Mouse (Mus musculus) lung, postnatal 0 days (tissue): ENCODE measurements around the gene Pa2g4. TPM values are rescaled to one million over a fixed set of nuclear protein-coding genes. Genes with fewer than 3 reads are reported as not detected.
A peak's percentile ranks its signal among the peaks of the same experiment; 100 is the strongest.

Experiments used
- ATAC-seq: fragments of 200-750 bp; cut with Nextera tagmentation; 2 replicates; pipeline ENCODE4 v1.8.0; 2017; ENCODE audit warnings: moderate library complexity
- DNase-seq: peaks from one replicate; pipeline ENCODE4 v3.0.0-alpha.2; 2016; ENCODE audit warnings: low spot score
- H3K27ac ChIP-seq: fragments of 300-500 bp; sonication (generic); 2 replicates; pipeline ENCODE4 v1.5.1; 2014; ENCODE audit warnings: antibody characterized with exemption, mild to moderate bottlenecking, low read length, mixed read lengths
- H3K27me3 ChIP-seq: fragments of 300-500 bp; sonication (generic); replicated peaks from 2 replicates; pipeline ENCODE4 v1.6.1; 2014; ENCODE audit warnings: low read length, mixed read lengths; ENCODE audit not compliant: insufficient read depth
- H3K36me3 ChIP-seq: fragments of 300-500 bp; sonication (generic); 2 replicates; pipeline ENCODE4 v1.6.1; 2014; ENCODE audit warnings: low read length, mixed read lengths; ENCODE audit not compliant: insufficient read depth
- H3K4me1 ChIP-seq: fragments of 300-500 bp; sonication (generic); 2 replicates; pipeline ENCODE4 v1.6.1; 2014; ENCODE audit warnings: antibody characterized with exemption, low read depth, low read length, mixed read lengths; ENCODE audit not compliant: insufficient read depth
- H3K4me2 ChIP-seq: fragments of 300-500 bp; sonication (generic); replicated peaks from 2 replicates; pipeline ENCODE4 v1.6.1; 2014; ENCODE audit warnings: low read depth, mild to moderate bottlenecking, low read length, moderate library complexity, mixed read lengths
- H3K4me3 ChIP-seq: fragments of 300-500 bp; sonication (generic); 2 replicates; pipeline ENCODE4 v1.5.1; 2014; ENCODE audit warnings: low read depth, low read length
- H3K9ac ChIP-seq: fragments of 300-500 bp; sonication (generic); replicated peaks from 2 replicates; pipeline ENCODE4 v1.6.1; 2014; ENCODE audit warnings: low read depth, mild to moderate bottlenecking
- H3K9me3 ChIP-seq: fragments of 300-500 bp; sonication (generic); 2 replicates; pipeline ENCODE4 v1.6.1; 2016; ENCODE audit warnings: low read length, mixed read lengths
- CTCF ChIP-seq: IDR thresholded peaks from 2 replicates; pipeline ENCODE4 v1.5.1; 2016; ENCODE audit warnings: antibody characterized with exemption, mild to moderate bottlenecking
- EP300 ChIP-seq: IDR thresholded peaks from 2 replicates; pipeline ENCODE4 v1.6.1; 2016; ENCODE audit warnings: antibody characterized with exemption, mild to moderate bottlenecking, control low read depth
- WGBS: fragments of 180-500 bp; shearing (Covaris S2); extraction: QIAGEN DNeasy Blood & Tissue Kit; methylation state at CpG from one replicate; pipeline ENCODE4 v1.1.7; 2014; 5-methylcytosine and 5-hydroxymethylcytosine counted together
- polyA plus RNA-seq: library from polyadenylated mRNA; unstranded; fragments of >200 nt; fragmentation: Nextera tagmentation; extraction: Ambion mirVana; gene quantifications from 2 replicates; pipeline ENCODE4 v1.2.1, GENCODE M21; 2015

Pa2g4 gene
- polyA plus RNA-seq, 1 experiment from 2014 or later, result 64.2 TPM

DNA sequence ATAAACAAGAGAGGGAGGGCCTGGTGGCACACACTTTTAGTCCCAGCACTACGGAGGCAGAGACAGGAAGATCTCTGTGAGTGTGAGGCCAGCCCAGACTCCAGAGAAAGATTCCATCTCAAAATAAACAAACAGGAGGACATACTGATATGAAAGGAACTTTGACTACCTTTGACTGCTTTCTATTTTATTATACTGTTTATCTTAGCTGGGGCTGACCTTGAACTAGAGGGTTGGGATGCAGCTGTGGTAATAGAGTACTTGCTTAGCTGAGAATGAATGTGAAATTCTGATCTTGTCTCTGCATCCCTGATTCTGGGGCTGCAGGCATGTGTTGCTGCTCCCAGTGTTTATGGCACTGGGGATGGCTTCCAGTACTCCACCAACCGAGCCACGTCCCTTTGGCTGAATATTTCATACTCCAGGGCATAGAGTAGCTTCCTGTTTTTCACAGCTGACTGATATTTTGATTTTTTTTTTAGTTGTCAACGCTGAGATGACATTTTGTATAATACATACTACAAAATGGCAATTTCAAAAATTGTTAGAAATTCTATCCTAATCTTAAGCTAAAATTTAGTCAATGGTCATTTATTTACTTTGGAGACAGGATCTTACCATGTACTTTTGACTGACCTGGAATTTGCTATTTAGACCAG lies 36.8 kb upstream of the Pa2g4 start:
- Histone ChIP-seq H3K4me2 (no peak overlapping the region), H3K9me3 (no peaks in the 10 kb centered on the region), H3K27me3 (no peaks in the 10 kb centered on the region), H3K9ac (no peak overlapping the region), H3K36me3 (no peaks in the 10 kb centered on the region), H3K27ac (no peak overlapping the region), H3K4me1 (no peaks in the 10 kb centered on the region), H3K4me3 (no peak overlapping the region)
- no peak for ATAC-seq
- TF ChIP-seq CTCF, result no peak
- no peak for TF ChIP-seq EP300
- no peak for DNase-seq
- WGBS, result 67% methylated on average over 4 of the region's 4 CpGs

DNA sequence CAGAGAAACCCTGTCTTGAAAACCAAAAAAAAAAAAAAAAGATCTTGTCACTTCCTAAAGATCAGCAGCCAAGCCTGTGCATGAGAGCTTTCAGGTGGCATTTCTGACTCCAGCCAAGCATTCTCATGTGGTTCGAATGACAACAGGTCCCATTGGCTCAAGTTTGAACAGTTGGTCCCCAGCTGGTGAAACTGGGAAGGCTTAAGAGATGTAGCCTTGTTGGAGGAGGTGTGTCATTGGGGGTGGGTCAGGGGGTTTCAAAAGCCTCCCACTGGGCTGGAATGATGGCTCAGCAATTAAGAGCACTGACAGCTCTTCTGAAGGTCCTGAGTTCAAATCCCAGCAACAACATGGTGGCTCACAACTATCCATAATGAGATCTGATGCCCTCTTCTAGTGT lies 35.7 kb upstream of the Pa2g4 start:
- no peak for ATAC-seq
- no peak for TF ChIP-seq CTCF
- TF ChIP-seq EP300, result no peak

DNA sequence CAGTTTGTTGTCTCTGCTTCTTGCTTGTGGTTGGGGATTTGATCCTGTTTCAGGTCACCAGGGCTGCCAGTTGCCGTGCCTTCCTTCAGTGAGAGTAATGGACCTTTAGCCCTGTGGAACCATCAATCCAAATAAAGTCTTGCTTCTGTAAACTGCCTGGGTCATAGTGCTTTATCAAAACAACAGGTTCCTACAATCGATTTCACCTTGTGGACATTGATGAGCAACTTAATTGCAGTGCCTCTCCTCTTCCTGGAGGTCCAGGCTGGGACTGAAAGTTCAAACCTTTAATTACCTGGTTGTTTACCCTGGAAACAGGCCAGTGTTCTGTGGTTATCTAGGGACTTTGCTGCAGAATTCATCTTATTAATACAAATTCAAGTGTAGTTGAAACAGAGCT lies 32.7 kb upstream of the Pa2g4 start:
- H3K4me3 ChIP-seq, result no peak overlapping the region
- H3K36me3 ChIP-seq, result no peaks in the 10 kb centered on the region
- TF ChIP-seq CTCF (no peak), EP300 (no peak)
- H3K9ac ChIP-seq, result no peak overlapping the region
- H3K4me2 ChIP-seq, result no peak overlapping the region
- H3K9me3 ChIP-seq, result no peaks in the 10 kb centered on the region
- no peaks in the 10 kb centered on the region for H3K4me1 ChIP-seq
- DNase-seq (no peak), ATAC-seq (no peak)
- no peaks in the 10 kb centered on the region for H3K27me3 ChIP-seq
- 45% methylated on average over 2 of the region's 2 CpGs for WGBS
- H3K27ac ChIP-seq, result no peak overlapping the region

More for the DNA sequence above, 35.7 kb upstream of the Pa2g4 start:
- H3K4me3 ChIP-seq, result no peak overlapping the region
- no peak overlapping the region for H3K4me2 ChIP-seq
- no peaks in the 10 kb centered on the region for H3K36me3 ChIP-seq
- 75% methylated on average over 1 of the region's 1 CpGs for WGBS
- no peaks in the 10 kb centered on the region for H3K27me3 ChIP-seq
- H3K27ac ChIP-seq, result no peak overlapping the region
- DNase-seq, result no peak
- H3K9me3 ChIP-seq, result no peaks in the 10 kb centered on the region
- no peak overlapping the region for H3K9ac ChIP-seq
- no peaks in the 10 kb centered on the region for H3K4me1 ChIP-seq

DNA sequence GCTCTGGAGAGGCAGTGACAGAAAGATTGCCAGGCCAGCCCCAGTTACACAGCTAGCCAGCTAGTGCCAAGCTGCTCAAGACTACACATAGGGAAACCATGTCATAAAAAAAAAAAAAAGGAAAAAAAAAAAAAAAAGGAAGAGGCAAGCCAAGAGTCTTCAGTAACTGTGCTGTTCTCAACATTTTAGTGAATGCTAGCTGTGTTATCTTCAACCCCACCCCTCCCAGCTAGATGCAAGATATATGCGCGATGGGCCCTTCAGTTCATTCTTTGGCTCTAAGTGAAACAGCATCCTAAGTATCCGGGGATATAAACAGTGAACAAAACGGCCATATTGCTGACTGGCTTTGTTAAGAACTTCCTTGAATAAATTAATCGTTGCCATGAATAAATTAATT lies 27.0 kb upstream of the Pa2g4 start:
- no peak for TF ChIP-seq EP300
- no peak for TF ChIP-seq CTCF
- H3K9me3 ChIP-seq, result no peaks in the 10 kb centered on the region
- H3K27me3 ChIP-seq, result no peaks in the 10 kb centered on the region; the same call in 1 of the 2 replicates
- no peak overlapping the region for H3K4me2 ChIP-seq
- ATAC-seq (no peak), DNase-seq (no peak)
- H3K36me3 ChIP-seq, result no peaks in the 10 kb centered on the region
- no peak overlapping the region for H3K4me3 ChIP-seq
- H3K9ac ChIP-seq, result no peak overlapping the region
- no peaks in the 10 kb centered on the region for H3K4me1 ChIP-seq
- WGBS, result 75% methylated on average over 5 of the region's 5 CpGs
- H3K27ac ChIP-seq, result no peak overlapping the region

DNA sequence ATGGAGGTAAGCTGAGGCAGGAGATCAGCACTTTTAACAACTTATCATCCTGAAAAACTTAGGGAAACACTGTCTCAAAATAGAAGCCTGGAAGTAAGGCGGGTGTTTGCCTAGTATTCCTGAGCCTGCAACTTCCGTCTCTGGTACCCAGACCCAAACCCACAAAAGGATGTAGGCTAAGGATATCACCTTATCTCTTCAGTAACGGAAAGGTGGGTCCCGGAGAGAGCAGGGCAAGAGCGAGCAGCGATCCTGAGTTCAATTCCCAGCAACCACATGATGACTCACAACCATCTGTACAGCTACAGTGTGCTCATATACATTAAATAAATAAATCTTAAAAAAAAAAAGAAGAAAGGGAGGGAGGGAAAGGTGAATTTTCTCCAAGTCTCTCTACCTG lies 25.6 kb upstream of the Pa2g4 start:
- no peak for DNase-seq
- no peak overlapping the region for H3K4me3 ChIP-seq
- no peak overlapping the region for H3K9ac ChIP-seq
- TF ChIP-seq EP300, result no peak
- no peak for TF ChIP-seq CTCF
- no peaks in the 10 kb centered on the region for H3K4me1 ChIP-seq
- no peak overlapping the region for H3K4me2 ChIP-seq
- 75% methylated on average over 6 of the region's 6 CpGs for WGBS
- ATAC-seq, result no peak
- no peaks in the 10 kb centered on the region; the same call in 1 of the 2 replicates for H3K27me3 ChIP-seq
- no peak overlapping the region for H3K27ac ChIP-seq
- H3K9me3 ChIP-seq, result no peaks in the 10 kb centered on the region
- H3K36me3 ChIP-seq, result no peaks in the 10 kb centered on the region

DNA sequence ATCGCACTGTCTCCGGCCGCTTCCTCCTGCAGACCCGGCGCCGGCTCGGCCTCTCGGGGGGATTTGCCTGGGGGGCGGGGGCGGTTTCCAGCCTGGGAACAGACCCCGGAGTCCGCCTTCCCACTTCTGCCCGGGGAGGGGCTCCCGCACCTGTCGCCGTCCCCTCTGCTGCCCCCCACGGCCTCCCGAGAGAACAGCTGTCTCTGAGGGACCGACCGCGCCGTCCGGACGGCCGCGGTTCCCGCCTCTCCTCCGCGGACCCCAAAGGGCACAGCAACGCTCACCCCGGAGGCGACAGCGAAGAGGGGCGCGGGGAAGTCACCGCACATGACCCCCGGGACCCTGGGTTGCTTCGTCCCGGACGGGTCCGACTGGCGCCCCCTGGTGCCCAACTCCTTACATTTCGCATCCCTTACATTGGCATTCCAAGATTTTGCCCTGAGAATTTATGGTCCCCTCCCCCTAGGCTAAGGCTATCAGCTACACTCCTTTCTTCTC lies 24.5 kb upstream of the Pa2g4 start:
- under 1% methylated on average over 27 of the region's 43 CpGs for WGBS
- Histone ChIP-seq H3K9ac (peak overlapping the region; percentile 51), H3K27me3 (no peaks in the 10 kb centered on the region; the same call in 1 of the 2 replicates), H3K4me1 (no peaks in the 10 kb centered on the region), H3K36me3 (no peaks in the 10 kb centered on the region), H3K4me3 (peak overlapping the region; percentile 63), H3K27ac (peak overlapping the region; percentile 97), H3K4me2 (peak overlapping the region; percentile 98), H3K9me3 (no peaks in the 10 kb centered on the region)
- TF ChIP-seq CTCF (peak; percentile 80), EP300 (no peak)
- ATAC-seq (peak; percentile 20), DNase-seq (peak; percentile 85)
